Mouse (Mus musculus): Measurements from ENCODE around the gene B4galnt2. TPM values are rescaled to one million over a fixed set of nuclear protein-coding genes. Genes with fewer than 3 reads are reported as not detected.

B4galnt2 gene
- total RNA-seq, 2 experiments from 2014 or later: not detected

DNA sequence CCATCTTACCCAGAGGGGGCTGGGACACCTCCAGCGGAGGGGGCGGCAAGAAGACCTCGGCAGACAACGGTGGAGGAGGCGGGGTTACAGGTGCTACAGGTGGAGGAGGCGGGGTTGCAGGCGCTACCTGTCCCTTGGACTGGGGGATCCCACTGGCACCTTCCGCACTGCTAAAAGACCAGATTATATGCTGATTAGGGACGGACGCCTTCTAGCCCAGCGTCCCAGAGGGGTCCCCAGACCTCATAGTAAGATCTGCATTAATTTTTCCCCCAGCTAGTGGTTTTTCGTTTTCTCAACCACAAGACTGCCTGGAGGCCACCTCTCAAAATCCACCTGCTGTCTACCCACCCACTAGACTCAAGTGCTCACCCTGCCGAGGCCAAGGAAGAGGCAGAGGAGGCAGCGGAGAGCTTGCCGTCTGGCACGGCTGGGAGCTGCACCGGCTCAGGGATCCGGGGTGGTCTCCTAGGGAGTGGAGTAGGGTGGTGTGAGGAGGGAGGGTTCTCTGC is 81.0 kb downstream of the B4galnt2 start:
- intact Hi-C loops (cut with DNase I): no loop called here
- no peak for DNase-seq
- peak overlapping the region; percentile 20; the same call in 1 of the 2 replicates for H3K27ac ChIP-seq

DNA sequence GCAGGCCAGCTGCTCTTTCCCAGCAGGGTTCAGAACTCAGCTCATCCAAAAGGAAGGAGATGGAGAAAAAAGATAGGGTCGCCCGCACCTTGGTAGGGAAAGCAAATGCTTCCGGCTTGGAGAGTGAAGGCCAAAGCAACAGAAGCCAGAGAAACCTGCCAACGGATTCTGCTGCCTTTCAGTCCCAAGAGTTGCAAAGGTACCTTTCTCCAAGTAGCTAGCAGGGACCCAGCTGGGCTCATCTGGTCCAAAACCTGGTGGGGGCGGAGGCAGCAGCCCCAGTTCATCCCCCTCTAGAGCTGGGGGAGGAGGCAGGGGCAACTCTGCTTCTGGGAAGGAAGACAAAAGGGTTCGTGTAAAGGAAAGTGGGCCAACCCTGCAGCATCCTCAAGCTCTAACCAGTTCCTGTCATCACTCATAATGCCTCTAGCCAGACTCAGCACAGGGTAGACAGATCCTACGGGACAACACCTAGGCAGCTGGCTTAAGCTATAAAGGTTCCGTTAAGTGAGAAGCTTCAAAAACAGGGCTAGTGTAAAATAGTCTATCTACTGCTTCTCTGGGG is 81.6 kb downstream of the B4galnt2 start:
- no peak for DNase-seq
- TF ChIP-seq CTCF (IDR thresholded peaks at IDR 0.05): no peak
- intact Hi-C loops (cut with DNase I): no loop called here
- no peak overlapping the region for H3K27ac ChIP-seq
- H3K4me3 ChIP-seq: no peak overlapping the region

More for the DNA sequence above, 81.0 kb downstream of the B4galnt2 start:
- TF ChIP-seq CTCF (IDR thresholded peaks at IDR 0.05): no peak
- H3K4me3 ChIP-seq: 0 out of 2 replicates have a peak overlapping the region, but pooled peaks have one; percentile 21

DNA sequence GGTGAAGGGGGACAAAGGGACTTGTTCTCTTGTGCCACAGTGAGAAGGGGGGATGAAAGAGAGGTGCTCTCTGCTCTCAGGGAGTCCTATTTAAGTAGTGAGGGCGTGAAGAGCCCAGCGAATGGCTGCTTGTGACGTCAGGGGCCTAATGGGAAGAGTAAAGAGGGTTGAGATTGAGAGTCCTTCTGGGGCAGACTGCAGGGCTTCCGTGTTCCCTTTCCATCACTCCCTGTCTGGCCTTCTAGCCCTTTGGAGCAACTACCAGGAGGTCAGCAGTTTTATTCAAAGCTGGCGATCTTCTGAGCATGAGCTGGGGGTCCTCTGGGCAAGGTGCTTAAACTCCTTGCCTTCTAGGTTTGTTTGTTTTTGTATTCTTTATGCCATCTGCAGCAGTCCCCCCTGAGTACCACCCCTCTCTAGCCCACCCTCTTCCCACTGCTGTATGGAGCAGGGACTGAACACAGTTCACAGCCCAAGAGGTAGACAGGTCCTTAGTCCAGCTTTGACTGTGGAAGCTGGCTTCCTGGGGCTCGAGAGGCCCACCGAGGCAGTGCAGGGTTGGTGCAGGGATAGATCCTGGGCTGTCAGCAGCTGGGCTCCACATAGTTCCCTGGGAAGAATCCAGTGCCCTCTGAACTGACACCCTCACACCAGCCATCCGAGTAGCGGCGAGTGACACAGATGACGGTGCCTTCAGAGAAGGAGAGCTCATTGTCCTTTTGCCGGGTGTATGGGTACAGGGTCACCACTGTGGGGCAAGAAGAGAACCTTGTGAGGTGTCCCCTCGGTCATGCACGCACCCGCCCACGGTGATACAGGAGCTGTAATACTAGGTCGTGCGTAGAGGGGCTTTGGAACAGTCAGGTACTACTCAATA is 82.3 kb downstream of the B4galnt2 start:
- Histone ChIP-seq H3K4me3 (no peak overlapping the region), H3K27ac (no peak overlapping the region)
- intact Hi-C loops (cut with DNase I): no loop called here
- DNase-seq: no peak
- no peak for TF ChIP-seq CTCF (IDR thresholded peaks at IDR 0.05)

DNA sequence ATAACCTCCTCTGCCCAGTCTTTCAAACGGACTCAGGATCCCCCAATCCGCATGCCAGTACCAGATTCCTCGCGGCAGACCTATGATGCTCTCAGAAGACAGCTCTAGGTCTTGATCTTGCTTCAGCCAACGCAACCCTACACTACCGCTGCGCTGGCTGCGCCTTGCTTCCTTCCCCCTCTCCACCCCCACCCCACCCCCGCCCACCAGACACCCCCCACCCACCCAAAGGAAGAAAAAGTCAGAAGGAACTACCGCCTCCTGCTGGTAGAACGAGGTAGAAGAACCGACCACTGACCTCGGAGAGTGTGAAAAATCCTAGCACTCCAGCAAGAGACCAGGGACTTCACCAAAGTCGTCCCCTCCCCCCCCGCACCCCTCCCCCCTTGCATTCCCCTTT is 83.0 kb downstream of the B4galnt2 start:
- Histone ChIP-seq H3K27ac (no peak overlapping the region), H3K4me3 (peak overlapping the region; percentile 62)
- intact Hi-C loops (cut with DNase I): no loop called here
- no peak for DNase-seq
- TF ChIP-seq CTCF (IDR thresholded peaks at IDR 0.05): peak; percentile 17; the same call in 1 of the 2 replicates

DNA sequence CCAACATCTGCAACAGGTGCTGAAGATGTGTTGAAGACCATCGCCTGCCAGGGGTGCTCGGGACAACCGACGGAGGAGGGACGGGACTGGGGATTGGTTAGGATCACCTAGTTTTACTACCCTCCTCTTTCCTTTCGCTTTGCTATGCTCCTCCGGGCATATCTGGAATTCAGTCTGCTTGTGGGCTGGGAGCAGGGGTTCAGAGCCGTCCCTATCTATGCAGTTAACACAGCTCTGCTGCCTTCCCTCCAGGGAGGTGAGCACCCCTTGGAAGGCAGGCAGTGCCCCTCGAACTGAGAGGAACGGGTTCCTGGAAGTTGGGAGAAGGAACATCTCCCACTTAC is 83.4 kb downstream of the B4galnt2 start:
- intact Hi-C loops (cut with DNase I): no loop called here
- Histone ChIP-seq H3K27ac (peak overlapping the region; percentile 8; the same call in 1 of the 2 replicates), H3K4me3 (peak overlapping the region; percentile 62)
- DNase-seq: no peak
- TF ChIP-seq CTCF (IDR thresholded peaks at IDR 0.05): no peak

DNA sequence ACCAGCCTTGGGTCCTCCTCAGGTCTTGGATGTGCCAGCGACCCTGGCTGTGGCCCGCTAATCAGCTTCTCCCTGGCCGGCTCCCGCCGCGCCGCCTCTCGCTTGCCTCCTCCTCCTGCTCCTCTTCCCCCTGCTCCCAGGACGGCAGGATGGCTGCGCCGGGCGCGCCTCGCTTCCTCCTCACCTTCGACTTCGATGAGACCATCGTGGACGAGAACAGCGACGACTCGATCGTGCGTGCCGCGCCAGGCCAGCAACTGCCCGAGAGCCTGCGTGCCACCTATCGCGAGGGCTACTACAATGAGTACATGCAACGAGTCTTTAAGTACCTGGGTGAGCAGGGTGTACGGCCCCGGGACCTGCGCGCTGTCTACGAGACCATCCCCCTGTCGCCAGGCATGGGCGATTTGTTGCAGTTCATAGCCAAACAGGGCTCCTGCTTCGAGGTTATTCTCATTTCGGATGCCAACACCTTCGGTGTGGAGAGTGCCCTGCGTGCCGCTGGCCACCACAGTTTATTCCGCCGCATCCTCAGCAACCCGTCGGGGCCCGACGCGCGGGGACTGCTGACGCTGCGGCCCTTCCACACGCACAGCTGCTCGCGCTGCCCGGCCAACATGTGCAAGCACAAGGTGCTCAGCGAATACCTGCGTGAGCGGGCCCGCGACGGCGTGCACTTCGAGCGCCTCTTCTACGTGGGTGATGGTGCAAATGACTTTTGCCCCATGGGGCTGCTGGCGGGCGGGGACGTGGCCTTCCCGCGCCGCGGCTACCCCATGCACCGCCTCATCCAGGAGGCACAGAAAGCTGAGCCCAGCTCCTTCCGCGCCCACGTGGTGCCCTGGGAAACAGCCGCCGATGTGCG is 84.0 kb downstream of the B4galnt2 start:
- intact Hi-C loops (cut with DNase I): no loop called here

DNA sequence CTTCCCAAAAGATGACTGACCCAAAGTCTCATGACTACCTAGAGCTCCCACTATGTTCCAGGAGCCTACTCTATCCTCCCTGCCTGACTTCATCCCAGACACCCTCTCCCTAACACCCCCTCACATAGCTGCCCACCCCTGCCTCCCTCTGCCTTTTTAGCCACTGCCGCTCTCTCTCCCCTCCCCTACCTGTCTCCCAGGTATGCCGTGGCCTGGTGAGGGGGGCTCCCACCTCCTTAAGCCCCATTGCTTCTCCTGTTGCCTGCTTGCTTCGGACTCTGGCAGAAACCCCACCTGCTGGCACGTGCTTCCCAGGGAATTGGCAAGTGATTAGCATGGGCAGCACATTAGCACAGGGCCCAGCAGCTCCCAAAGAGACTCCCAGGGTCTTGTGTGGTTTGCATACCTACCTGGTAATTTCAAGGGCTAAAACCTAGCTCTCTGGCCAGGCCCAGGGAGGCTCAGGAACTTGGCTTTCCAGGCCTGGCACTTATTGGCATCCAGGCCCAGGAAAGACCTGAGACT is 85.1 kb downstream of the B4galnt2 start:
- DNase-seq: no peak
- TF ChIP-seq CTCF (IDR thresholded peaks at IDR 0.05): no peak
- Histone ChIP-seq H3K27ac (no peak overlapping the region), H3K4me3 (no peak overlapping the region)
- intact Hi-C loops (cut with DNase I): no loop called here

More for the DNA sequence above, 84.0 kb downstream of the B4galnt2 start:
- DNase-seq: peak; percentile 33
- Histone ChIP-seq H3K4me3 (peak overlapping the region; percentile 62), H3K27ac (peak overlapping the region; percentile 8; the same call in 1 of the 2 replicates)
- no peak for TF ChIP-seq CTCF (IDR thresholded peaks at IDR 0.05)

DNA sequence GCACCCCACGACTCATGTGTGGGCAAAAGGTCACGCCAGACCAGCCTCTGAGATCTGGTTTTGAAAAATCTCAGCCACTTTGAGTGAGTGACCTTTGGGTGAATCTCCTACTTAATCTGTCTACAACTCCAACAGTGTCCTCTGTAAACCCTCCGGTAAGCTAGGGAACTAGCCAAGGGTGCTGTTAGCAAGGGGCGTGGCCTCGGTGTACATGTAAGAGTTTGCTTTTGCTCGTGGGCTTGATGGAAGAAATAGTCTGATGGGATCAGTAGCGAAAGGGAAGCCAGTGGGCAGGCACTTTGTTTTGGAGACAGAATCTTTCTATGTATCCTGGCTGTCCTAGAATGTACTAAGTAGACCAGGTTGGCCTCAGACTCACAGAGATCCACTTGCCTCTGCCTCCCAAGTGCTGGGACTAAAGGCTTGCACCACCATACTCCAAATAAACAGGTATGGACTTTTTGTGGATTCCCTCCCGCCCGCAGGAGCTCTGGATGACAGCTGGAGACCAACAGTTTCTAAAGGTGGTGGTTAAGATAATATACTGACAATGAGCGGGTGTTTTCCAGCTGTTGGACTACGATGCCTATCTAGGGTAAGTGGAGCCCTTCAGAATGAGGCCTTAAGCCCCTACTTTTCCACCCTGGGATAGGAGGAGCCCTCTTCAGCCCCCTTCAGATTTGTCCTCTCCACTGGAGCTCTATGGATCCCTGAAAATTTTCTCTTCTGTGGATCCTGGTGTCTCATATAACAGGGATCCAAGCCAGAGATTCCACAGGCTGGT is 86.3 kb downstream of the B4galnt2 start:
- H3K27ac ChIP-seq: peak overlapping the region; percentile 57; the same call in 1 of the 2 replicates

DNA sequence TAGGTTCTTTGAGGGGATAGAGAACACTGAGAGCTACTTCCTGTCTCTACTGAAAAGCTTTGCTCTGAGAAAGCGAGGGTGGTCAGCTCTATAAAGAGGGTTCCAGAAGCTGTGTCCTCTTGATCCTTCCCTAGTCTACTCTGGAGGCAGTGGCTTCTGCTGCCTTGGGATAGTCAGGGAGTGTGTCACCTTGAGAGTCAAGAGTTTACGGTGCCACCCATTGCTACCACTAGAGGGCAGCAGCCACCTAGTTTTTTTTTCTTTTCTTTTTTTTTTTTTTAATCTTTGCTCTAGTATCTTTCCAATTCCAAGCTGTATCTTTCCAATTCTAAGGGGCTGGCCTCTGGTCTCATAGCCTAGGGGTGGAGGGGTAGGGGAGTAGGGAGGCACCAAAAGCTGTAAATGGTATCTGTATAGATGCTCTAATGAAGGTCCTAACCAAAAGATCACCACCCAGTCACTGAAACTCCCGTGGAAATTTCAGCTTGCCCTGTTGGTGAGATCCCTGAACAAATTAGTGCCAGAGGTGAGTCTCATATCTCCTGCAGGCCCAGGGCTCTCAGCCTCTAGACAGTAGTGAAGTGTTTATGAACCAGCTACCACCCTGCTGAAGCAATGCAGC is 87.1 kb downstream of the B4galnt2 start:
- TF ChIP-seq CTCF (IDR thresholded peaks at IDR 0.05): peak; percentile 83
- DNase-seq: peak; percentile 70
- H3K27ac ChIP-seq: peak overlapping the region; percentile 70

More for the DNA sequence above, 86.3 kb downstream of the B4galnt2 start:
- H3K4me3 ChIP-seq: peak overlapping the region; percentile 13; the same call in 1 of the 2 replicates
- intact Hi-C loops (cut with DNase I): loop anchor here (1.0 kb wide), 1 partner anchor 25 kb away; no protein-coding TSS in a partner anchor
- TF ChIP-seq CTCF (IDR thresholded peaks at IDR 0.05): no peak
- DNase-seq: no peak

DNA sequence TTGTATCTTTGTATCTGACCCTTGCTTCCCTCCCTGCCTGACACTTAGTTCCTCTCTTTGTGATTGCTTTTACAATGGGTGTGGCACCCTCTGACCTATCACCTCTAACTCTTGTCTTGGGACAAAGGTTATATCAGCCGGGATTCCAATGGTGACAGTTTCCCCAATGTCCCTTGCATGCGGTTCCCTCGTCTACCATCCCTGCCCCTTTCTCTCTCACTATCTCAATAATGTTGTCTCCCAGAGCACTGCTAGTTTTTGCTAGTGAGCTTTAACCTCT is 87.6 kb downstream of the B4galnt2 start:
- DNase-seq: no peak
- H3K27ac ChIP-seq: peak overlapping the region; percentile 70
- TF ChIP-seq CTCF (IDR thresholded peaks at IDR 0.05): no peak
- H3K4me3 ChIP-seq: peak overlapping the region; percentile 23; the same call in 1 of the 2 replicates
- intact Hi-C loops (cut with DNase I): no loop called here

More for the DNA sequence above, 87.1 kb downstream of the B4galnt2 start:
- peak overlapping the region; percentile 23; the same call in 1 of the 2 replicates for H3K4me3 ChIP-seq
- intact Hi-C loops (cut with DNase I): loop anchor here (1.0 kb wide), 1 partner anchor 26 kb away; no protein-coding TSS in a partner anchor

All from gastrocnemius, adult 2 months (tissue).